Mouse (Mus musculus): ENCODE measurements around the gene Tbc1d5. TPM values are rescaled to one million over a fixed set of nuclear protein-coding genes. Genes with fewer than 3 reads are reported as not detected.

Gene Tbc1d5
- total RNA-seq, 2 experiments from 2014 or later: 24.9 to 27.8 TPM

GRCm38 (mm10) chr17:51043869-51044268, 135.3 kb downstream of the Tbc1d5 start:
- no peak for DNase-seq

- DNase-seq: no peak
These were observed 138.3 kb downstream of the Tbc1d5 start for GRCm38 (mm10) chr17:51040861-51041260.

- no peak for DNase-seq
These were observed 155.9 kb downstream of the Tbc1d5 start for GRCm38 (mm10) chr17:51023227-51023626.

GRCm38 (mm10) chr17:51016384-51016783, 162.8 kb downstream of the Tbc1d5 start:
- DNase-seq: no peak

- DNase-seq: no peak
These were observed 165.2 kb downstream of the Tbc1d5 start for GRCm38 (mm10) chr17:51013908-51014307.

GRCm38 (mm10) chr17:51003179-51003578, 176.0 kb downstream of the Tbc1d5 start:
- DNase-seq: no peak

GRCm38 (mm10) chr17:50998216-50998615, 180.9 kb downstream of the Tbc1d5 start:
- no peak for DNase-seq

GRCm38 (mm10) chr17:50993294-50993993, 185.7 kb downstream of the Tbc1d5 start:
- no peak for DNase-seq

- DNase-seq: no peak
These were observed 188.3 kb downstream of the Tbc1d5 start for GRCm38 (mm10) chr17:50990770-50991405.

- no peak for DNase-seq
These were observed 191.2 kb downstream of the Tbc1d5 start for GRCm38 (mm10) chr17:50987935-50988334.

- no peak for DNase-seq
These were observed 197.2 kb downstream of the Tbc1d5 start for GRCm38 (mm10) chr17:50981933-50982332.

GRCm38 (mm10) chr17:50972142-50972541, 207.0 kb downstream of the Tbc1d5 start:
- DNase-seq: no peak

- DNase-seq: no peak
These were observed 213.0 kb downstream of the Tbc1d5 start for GRCm38 (mm10) chr17:50966147-50966546.

- no peak for DNase-seq
These were observed 224.8 kb downstream of the Tbc1d5 start for GRCm38 (mm10) chr17:50954313-50954712.

- no peak for DNase-seq
These were observed 256.8 kb downstream of the Tbc1d5 start for GRCm38 (mm10) chr17:50922308-50922707.

GRCm38 (mm10) chr17:50915216-50915615, 263.9 kb downstream of the Tbc1d5 start:
- no peak for DNase-seq

GRCm38 (mm10) chr17:50908568-50909335, 270.4 kb downstream of the Tbc1d5 start:
- DNase-seq: no peak

- DNase-seq: no peak
These were observed 271.0 kb downstream of the Tbc1d5 start for GRCm38 (mm10) chr17:50908160-50908559.

GRCm38 (mm10) chr17:50906630-50907029, 272.5 kb downstream of the Tbc1d5 start:
- DNase-seq: no peak

GRCm38 (mm10) chr17:50904463-50904862, 274.7 kb downstream of the Tbc1d5 start:
- no peak for DNase-seq

GRCm38 (mm10) chr17:50897867-50898266, 281.3 kb downstream of the Tbc1d5 start:
- DNase-seq: no peak

- no peak for DNase-seq
These were observed 289.7 kb downstream of the Tbc1d5 start for GRCm38 (mm10) chr17:50889475-50889874.

- no peak for DNase-seq
These were observed 299.2 kb downstream of the Tbc1d5 start for GRCm38 (mm10) chr17:50879910-50880309.

Data from layer of hippocampus, postnatal 36 days (tissue).